Mouse (Mus musculus): Measurements from ENCODE around the gene Yars.

Gene Yars

DNA sequence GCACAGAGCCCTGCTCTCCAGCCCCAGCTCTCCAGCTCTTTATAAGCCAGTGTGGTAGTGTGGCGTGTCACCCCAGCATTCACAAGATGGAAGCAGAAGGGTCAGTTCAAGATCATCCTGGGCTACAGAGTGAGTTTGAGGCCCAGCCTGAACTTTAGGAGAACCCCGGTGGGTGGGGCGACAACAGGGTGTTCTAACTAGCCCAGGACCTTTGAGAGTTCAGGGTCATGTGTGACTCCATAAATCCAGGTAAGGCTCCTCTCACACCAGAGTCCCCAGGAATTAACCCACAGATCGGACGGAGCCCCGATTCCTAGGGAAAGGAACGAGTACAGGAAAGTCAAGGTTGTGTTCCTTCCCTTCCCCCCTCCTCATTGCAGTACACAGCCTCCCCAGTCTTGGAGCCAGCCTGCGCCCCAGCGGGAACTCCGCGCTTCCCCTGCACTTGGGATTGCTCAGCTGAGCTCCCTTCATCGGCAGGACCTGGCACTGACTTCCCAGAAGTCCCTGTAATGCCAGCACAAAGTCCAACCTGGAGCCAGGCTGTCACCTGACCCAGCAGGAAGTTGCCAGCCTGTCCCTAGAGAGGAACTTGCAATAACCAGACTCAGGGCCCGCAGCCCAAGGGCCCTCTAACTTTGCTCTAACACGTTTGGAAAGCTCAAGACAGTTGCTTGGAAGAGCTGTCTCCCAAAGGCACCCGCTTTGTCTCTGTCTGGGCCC lies 61.4 kb downstream of the Yars start:
- DNase-seq (ENCODE audit: extremely low read depth, low read depth): no peak

DNA sequence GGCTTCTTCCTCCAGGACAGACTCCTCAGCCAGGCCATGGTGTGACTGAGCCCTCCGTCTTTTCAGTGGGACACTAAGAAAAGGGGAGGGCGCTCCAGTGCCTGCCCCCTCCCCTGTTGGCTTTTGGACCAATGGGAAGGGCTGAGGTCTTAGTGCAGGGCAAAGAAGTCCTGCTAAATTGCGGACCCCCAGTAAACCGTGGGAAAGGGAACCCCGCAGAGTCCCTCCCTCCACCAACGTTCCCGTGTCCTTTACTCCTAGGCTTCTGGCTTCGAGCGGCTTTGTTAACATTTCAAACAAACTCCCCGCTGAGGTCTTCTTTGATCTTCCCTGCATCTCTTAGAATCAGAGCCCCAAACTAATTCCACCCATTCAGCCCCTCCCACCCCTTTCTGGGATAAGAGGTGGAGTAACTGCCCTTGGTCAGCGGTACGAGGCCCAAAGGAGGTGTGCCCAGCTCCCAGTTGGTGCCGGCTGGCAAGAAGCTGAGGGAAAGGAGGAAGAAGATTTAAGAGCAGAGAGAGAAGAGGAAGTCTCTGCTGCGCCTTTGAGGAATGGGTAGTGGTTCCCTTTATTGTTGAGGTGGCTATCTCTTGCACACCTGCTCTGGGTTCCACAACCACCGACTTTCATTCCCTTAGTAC lies 62.0 kb downstream of the Yars start:
- DNase-seq (ENCODE audit: extremely low read depth, low read depth): peak; percentile 76

DNA sequence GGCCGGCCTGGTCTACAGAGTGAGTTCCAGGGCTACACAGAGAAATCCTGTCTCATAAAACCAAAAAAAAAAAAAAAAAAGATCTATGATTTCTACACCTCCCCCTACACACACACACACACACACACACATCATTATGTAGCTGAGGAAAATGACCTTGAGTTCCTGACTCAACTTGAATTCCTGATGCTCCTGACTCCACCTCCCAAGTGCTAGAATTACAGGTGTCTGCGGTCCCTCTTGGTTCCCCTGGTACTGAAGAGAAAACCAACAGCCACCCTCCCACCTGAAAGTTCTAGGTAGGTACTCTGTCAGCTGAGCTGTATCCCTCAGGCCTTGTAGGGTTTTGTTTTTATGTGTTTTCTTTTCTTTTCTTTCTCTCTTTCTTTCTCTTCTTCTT lies 62.9 kb downstream of the Yars start:
- DNase-seq (ENCODE audit: extremely low read depth, low read depth): no peak

DNA sequence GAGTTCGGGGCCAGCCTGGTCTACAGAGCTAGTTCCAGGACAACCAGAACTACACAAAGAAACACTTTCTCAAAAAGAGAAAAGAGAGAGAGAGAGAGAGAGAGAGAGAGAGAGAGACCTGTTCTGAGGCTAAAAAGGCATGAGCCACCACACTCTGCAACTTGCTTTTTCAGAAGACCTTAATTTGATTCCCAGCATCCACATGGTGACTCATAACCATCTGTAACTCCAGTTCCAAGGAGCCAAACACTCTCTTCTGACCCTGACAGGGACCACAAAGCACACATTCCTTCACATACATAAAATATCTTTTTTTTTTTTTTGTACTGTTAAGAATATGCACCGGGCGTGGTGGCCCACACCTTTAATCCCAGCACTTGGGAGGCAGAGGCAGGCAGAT lies 65.0 kb downstream of the Yars start:
- no peak for DNase-seq (ENCODE audit: extremely low read depth, low read depth)

DNA sequence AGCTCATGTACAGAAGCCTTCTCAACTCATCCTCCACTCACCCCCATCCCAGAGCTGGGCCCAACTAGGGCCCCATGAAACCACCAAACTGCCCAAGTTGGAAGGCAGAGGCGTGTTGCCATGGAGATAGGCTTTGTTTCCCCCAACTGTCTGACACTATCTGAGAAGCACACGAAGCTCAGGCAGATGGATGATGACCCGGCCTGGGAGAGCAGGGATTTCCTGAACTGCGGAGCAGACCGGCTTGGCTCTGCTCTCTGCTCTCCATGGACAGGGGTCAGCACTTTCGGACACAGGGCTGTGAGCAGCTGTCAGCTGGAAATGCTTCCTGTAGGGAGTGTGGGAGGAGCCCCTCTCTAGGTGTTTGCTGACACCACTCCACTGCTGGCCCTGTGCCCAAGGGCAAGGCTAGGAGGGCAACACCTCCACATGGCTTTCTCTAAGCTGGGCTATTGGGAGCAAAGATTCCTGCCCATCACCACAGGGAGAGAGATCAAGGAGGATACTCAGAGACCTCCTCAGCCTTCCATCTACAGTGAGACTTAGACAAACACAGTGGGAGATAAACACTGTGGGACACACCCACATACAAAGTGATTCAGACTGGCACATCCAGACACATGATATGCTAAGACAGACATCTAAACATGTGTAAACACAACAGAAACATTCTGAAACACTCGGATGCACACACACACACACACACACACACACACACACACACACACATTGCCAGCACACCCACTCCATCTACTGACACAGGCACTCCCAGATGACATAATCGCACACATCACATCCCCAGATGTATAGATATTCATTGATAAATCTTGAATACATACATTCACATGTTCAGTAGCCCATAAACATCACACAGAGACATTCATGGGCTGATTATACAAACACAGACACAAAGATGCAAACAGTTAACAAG lies 67.2 kb downstream of the Yars start:
- no peak for DNase-seq (ENCODE audit: extremely low read depth, low read depth)

DNA sequence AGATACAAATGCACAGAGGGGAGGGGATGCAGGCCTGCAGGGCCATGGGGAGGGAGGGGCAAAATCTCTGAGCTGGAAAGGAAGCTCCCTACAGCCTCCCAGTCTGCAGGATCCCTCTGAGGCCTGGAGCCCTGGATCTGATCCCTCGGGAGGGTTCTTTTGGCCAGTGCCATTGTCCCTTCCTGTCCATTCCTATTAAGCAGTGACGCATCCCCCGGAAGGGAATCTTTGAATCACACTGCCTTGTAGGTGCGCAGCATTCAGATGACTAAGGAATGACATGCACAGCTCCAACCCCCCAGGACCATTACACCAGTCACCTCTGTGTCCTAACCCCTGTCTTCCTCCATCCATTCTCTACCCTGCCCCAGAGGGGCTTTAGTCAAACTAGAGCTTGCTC lies 69.5 kb downstream of the Yars start:
- DNase-seq (ENCODE audit: extremely low read depth, low read depth): no peak

DNA sequence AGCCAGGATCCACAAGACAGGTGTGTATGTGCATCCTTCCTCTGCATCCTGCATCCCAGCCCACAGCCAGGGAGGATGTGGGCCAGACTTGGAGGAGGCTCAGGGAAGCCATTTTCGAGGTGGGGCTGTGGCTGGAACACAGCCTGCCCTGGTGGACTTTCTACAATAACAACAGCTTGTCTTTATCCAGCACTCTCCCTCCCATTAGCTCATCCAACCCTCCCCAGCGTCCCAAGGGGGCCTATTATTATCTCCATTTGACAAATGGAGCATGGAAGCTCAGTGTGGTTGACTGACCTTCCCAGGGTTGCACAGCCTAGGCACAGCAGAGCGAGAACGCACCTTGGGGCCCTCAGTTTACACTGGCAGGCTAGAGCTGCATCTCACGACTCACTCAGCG lies 71.1 kb downstream of the Yars start:
- no peak for DNase-seq (ENCODE audit: extremely low read depth, low read depth)

DNA sequence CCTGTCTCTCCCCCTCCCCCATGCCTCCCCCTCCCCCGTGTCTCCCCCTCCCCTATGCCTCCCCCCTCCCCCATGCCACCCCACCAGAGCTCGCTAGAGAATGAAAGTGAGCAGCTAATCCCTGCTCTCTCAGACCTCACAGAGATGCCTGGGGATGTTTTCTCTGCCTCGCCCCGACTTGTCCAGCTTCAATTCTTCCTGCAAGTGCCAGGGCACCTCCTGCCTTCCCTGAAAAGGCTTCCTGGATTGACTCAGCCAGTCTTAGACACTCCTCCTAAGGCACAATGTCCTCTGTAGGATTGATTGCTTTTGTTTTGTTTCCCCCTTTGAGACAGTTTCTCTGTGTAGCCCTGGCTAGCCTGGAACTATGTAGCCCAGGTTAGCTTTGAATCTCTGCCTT lies 71.6 kb downstream of the Yars start, which contains the start of gene C77080:
Gene C77080 (minus strand): TSS at position 209 of the 400 bp plus-strand sequence.
- DNase-seq (ENCODE audit: extremely low read depth, low read depth): no peak

DNA sequence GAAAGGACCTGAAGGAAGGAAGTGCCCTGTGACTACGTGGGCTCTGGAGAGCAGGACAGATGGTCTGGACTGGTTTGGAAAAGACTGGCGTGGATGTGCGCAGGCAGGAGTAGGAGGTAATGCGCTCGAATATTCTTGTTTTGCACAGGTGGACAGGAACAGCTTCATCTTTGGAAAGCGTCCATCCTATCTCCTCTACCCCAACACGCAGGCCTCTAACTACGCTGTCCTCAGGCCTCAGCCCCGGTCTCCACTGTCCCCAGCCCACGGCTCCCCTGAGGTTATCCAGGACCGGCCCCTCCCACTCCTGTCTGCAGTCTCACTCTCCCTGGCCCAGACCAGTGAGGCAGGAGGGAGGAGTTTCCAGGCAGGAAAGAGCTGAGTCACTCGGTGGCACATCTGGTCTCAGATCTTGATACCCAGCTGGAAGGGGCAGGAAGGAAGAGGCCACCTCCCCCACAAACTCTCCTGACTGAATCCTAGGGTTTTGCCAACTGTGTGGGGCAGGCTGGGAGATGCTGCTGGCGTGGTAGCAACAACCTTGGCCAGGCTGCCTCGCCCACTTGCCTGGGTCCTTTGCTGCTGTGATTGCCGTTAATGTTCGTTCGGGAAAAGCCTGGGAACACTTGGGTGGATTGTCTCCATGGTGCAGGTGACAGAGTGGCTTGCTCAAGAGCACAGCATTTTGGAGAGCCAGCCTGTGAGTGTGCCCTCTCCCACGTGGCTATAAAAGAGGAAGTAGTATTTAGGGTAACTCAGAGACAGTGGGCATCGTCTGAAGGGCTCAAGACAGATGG lies 73.9 kb downstream of the Yars start:
- peak; percentile 71 for DNase-seq (ENCODE audit: extremely low read depth, low read depth)

DNA sequence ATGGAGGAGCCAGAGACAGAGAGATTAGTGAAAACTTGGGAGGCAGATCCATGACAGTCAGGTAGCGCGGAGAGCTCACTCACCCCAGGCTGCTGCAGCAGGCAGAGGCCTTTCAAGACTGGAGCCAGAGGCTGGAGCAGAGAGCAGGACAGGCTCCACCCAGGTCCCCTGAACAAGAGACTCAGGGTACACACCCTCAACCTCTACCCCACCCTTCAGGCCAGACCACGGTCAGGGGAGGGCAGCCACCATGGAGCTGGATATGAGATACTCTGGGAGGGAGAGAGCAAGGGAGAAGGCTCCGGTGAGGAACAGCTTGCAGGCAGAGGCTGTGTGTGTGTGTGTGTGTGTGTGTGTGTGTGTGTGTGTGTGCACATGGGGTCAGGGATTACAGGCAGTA lies 76.6 kb downstream of the Yars start:
- no peak for DNase-seq (ENCODE audit: extremely low read depth, low read depth)

DNA sequence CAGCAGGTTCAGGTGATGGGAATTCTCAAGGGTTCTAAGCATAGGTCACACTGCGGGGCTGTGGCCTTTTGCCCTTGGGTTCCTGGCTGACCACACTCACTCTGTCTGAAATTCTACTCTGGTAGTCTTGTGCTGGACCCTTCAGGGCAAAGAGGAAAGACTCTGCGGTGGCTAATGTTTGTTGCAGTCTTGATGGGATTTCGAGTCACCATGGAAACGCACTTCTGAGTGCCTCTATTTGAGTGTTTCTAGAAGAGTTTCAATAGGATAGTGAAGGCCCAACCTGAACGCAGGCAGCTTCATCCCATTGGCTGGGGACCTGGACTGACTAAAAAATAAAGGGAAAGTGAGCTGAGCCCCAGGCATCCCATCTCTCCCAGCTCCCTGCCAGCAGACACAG lies 77.3 kb downstream of the Yars start:
- DNase-seq (ENCODE audit: extremely low read depth, low read depth): no peak

DNA sequence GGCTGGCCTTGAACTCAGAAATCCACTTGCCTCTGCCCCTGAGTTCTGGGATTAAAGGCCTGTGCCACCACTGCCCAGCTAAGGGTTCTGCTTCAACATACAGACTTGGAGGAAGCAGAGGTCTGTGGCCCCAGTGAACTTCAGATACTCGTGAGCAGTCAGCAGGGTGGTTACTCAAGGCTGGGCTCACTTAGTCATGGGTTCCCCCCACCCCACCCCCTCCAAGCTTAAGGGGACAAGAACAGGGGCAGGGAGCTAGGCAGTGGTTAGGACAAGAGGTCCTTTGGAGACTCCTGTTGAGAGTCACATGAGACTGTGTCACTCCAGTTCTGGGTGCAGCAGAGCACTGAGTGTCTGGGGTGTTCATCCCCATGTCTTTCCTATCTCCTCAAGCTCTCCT lies 79.1 kb downstream of the Yars start:
- no peak for DNase-seq (ENCODE audit: extremely low read depth, low read depth)

Data from MEL-GATA-1-ER (cell line).